Comparison of ENCODE assay signal across 7 mouse cellular contexts in the genomic region with DNA sequence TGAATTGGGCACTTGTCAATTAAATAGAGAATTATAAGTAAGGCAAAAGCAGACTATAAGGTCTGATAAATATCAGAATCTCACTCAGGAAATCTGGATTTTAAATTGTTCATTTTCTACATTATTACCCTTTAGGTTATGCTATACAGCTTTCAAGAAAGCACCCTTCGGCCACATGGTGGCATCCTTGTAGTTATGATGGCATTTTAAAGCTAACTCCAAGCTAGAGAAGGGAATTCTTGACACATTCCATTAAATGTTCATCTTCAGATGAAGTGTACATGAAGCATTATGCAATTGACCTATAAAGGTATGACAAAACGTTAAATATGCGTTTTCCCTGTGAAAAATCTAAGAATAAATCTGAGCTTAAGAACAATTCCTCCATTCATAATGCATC.
DNase-seq lines count a peak whose midpoint lies in the region; ATAC-seq lines count a peak whose summit lies in the region.

No protein-coding gene starts in this region.

- 57% methylated on average over 3 of the region's 3 CpGs for WGBS in forebrain, embryonic 13.5 days
- 52% methylated on average over 3 of the region's 3 CpGs for WGBS in heart, embryonic 11.5 days (ENCODE audit: insufficient replicate concordance)

- H3K27me3 ChIP-seq in forebrain, embryonic 13.5 days, result no peaks in the 10 kb centered on the region
- H3K27me3 ChIP-seq in heart, embryonic 11.5 days (ENCODE audit: control insufficient read depth, insufficient read depth, low read length), result no peaks in the 10 kb centered on the region

- no peaks in the 10 kb centered on the region for H3K36me3 ChIP-seq in forebrain, embryonic 13.5 days (ENCODE audit: poor library complexity, severe bottlenecking)
- no peaks in the 10 kb centered on the region for H3K36me3 ChIP-seq in heart, embryonic 11.5 days (ENCODE audit: control insufficient read depth, insufficient read depth, low read length)

- H3K4me2 ChIP-seq in forebrain, embryonic 13.5 days, result no peak overlapping the region
- H3K4me2 ChIP-seq in heart, embryonic 11.5 days, result no peak overlapping the region

- DNase-seq in lung, postnatal 10 days, result peak; percentile 20
- no peak for DNase-seq in lung, adult 18-20 months
- DNase-seq in layer of hippocampus, adult 9-11 months, result peak; percentile 58
- peak; percentile 4 for DNase-seq in retina, postnatal 7 days (ENCODE audit: low read depth, low spot score)
- no peak for DNase-seq in urinary bladder, adult 18-20 months (ENCODE audit: low spot score in 2 of 2)

- H3K4me1 ChIP-seq in forebrain, embryonic 13.5 days, result no peaks in the 10 kb centered on the region
- H3K4me1 ChIP-seq in heart, embryonic 11.5 days (ENCODE audit: control insufficient read depth, insufficient read depth, low read length), result no peaks in the 10 kb centered on the region

- no peak overlapping the region for H3K4me3 ChIP-seq in forebrain, embryonic 13.5 days
- no peak overlapping the region for H3K4me3 ChIP-seq in heart, embryonic 11.5 days (ENCODE audit: low read depth, low read length)

- H3K9me3 ChIP-seq in forebrain, embryonic 13.5 days (replicated peaks), result no peaks in the 10 kb centered on the region
- H3K9me3 ChIP-seq in heart, embryonic 11.5 days (replicated peaks; ENCODE audit: control insufficient read depth, low read length), result no peaks in the 10 kb centered on the region

- ATAC-seq in forebrain, embryonic 13.5 days, result peak; percentile 82
- ATAC-seq in heart, embryonic 11.5 days (replicated peaks; ENCODE audit: insufficient number of reproducible peaks, low FRiP score, low TSS enrichment), result no peak

- H3K27ac ChIP-seq in forebrain, embryonic 13.5 days, result no peak overlapping the region
- no peak overlapping the region for H3K27ac ChIP-seq in heart, embryonic 11.5 days (ENCODE audit: low read depth, low read length)

- no peak overlapping the region for H3K9ac ChIP-seq in forebrain, embryonic 13.5 days
- no peak overlapping the region for H3K9ac ChIP-seq in heart, embryonic 11.5 days (ENCODE audit: low read depth, low read length)

Comparison
In these comparisons a context has a peak if more than half of its experiments do, and no peak if none do; other contexts are left out.
1. DNase-seq: peak in lung, postnatal 10 days (single experiment), layer of hippocampus, adult 9-11 months (single experiment) and retina, postnatal 7 days (single experiment); none in lung, adult 18-20 months (0 of 2) and urinary bladder, adult 18-20 months (0 of 2).